Mouse (Mus musculus) G1E (cell line): ENCODE results near the gene Klf15. TPM values are rescaled to one million over a fixed set of nuclear protein-coding genes. Genes with fewer than 3 reads are reported as not detected.

Experiments used
- ATAC-seq: 2 replicates; pipeline ENCODE4 v1.8.0; 2016; ENCODE audit warnings: mild to moderate bottlenecking; ENCODE audit not compliant: insufficient number of reproducible peaks, poor library complexity, low FRiP score, severe bottlenecking; ENCODE audit errors: extremely low read depth
- DNase-seq: peaks from one replicate; pipeline ENCODE4 v3.0.0; 2012; ENCODE audit warnings: low spot score
- H3K27me3 ChIP-seq: 2 replicates; pipeline ENCODE4 v1.6.1; 2012; ENCODE audit warnings: mild to moderate bottlenecking, low read length, inconsistent platforms; ENCODE audit not compliant: insufficient read depth
- H3K36me3 ChIP-seq: replicated peaks from 2 replicates; pipeline ENCODE3; 2012; ENCODE audit warnings: mild to moderate bottlenecking, inconsistent platforms
- H3K4me1 ChIP-seq: 2 replicates; pipeline ENCODE4 v1.6.1; 2012; ENCODE audit warnings: low read depth, low read length, inconsistent platforms, mixed read lengths; ENCODE audit not compliant: insufficient read depth
- H3K4me3 ChIP-seq: 2 replicates; pipeline ENCODE4 v1.5.1; 2012; ENCODE audit warnings: low read depth, mild to moderate bottlenecking, inconsistent platforms, low read length, moderate library complexity, mixed read lengths
- H3K9me3 ChIP-seq: replicated peaks from 2 replicates; pipeline ENCODE4 v1.6.1; 2012; ENCODE audit warnings: inconsistent platforms
- CTCF ChIP-seq: IDR thresholded peaks from 2 replicates; pipeline ENCODE4 v1.5.1; 2012; ENCODE audit warnings: low read depth, low read length, inconsistent platforms, mixed read lengths
- GATA1 ChIP-seq: IDR thresholded peaks from 2 replicates; pipeline ENCODE4 v1.6.1; 2012; ENCODE audit warnings: borderline replicate concordance, low read length, inconsistent platforms, mixed read lengths
- GATA2 ChIP-seq: IDR thresholded peaks from 2 replicates; pipeline ENCODE4 v1.6.1; 2012; ENCODE audit warnings: low read depth, low read length, inconsistent platforms, borderline replicate concordance
- POLR2AphosphoS5 ChIP-seq: IDR thresholded peaks from 2 replicates; pipeline ENCODE4 v1.6.1; 2012; ENCODE audit warnings: low read depth, low read length, inconsistent platforms; ENCODE audit not compliant: insufficient replicate concordance
- TAL1 ChIP-seq: conservative IDR thresholded peaks from 2 replicates; pipeline ENCODE4 v1.6.1; 2012; ENCODE audit warnings: low read depth, low read length, inconsistent platforms, mixed read lengths
- polyA plus RNA-seq: library from polyadenylated mRNA; stranded (reverse); fragments of >175 nt; gene quantifications from 2 replicates; pipeline ENCODE4 v1.2.3, GENCODE M21; 2012
- total RNA-seq, 2 experiments: library from RNA; stranded (forward) in 1 of 2; stranded (reverse) in 1 of 2; fragments of 200-1000 nt in 1 of 2; fragments of >200 nt in 1 of 2; fragmentation: Nextera tagmentation in 1 of 2; gene quantifications; 2 replicates each; pipeline ENCODE4 v1.2.3; 2014 to 2017

The Klf15 gene
- total and polyA plus RNA-seq, 3 experiments, result 0.05 TPM; not detected in 2

DNA sequence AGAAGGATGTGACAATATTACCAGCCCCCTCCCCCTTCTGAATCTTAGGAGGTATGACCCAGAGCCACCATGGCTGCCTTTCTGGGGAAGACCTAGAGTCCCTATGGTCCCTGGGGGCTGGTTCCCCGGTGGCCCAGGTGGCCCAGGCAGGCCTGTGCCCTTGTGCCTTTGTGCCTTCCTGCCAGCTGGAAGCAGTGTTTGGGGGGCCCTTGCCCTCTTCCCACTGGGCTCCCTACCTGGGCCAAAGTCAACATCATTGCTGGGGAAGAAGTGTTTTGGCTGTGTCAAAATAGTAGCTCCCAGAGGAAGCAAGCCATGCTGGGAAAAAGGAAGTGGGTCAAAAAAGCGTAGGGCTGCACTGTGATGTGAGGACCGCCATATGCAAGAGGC lies 12.0 kb downstream of the Klf15 start:
- ATAC-seq (no peak), DNase-seq (no peak)
- Histone ChIP-seq H3K27me3 (peaks cover 34% of the 10 kb centered on the region), H3K4me3 (no peak overlapping the region), H3K9me3 (no peaks in the 10 kb centered on the region), H3K36me3 (no peaks in the 10 kb centered on the region), H3K4me1 (no peaks in the 10 kb centered on the region)
- no peak for TF ChIP-seq POLR2AphosphoS5
- no peak for TF ChIP-seq GATA2
- no peak for TF ChIP-seq CTCF
- no peak for TF ChIP-seq TAL1
- TF ChIP-seq GATA1, result no peak

DNA sequence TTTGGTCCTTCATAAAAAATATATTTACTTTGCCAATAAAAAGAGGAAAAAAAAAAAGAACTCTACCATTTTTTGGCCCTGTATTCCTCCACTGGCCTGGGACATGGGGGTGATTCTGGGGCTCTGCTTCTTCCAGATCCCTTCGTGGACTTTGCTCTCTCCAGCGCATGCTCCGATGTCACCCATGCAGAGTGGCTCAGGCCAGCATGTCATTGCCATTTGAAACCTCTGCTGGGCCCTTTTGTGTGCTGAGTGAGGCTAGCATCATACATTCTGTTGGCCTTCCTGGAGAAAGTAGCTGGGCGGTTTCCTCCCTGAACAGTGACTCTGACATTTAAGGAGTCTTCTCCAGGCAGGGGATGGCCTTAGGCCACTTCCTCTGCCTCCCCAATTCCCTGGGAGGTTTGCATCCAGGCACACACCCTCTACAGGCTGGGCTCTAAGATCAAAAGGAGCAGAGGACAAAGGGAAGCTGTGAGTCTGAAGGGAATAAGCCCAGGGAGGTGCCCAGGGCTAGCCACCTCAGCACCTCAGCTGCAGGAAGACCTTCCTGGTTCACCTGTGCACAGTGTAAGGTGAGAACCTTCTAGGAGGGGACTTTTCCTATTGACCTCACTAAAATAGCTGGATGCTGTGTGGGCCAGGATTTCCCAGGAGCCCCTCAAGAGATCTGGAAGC lies 12.9 kb downstream of the Klf15 start:
- TF ChIP-seq CTCF (no peak), POLR2AphosphoS5 (no peak), GATA2 (no peak), TAL1 (no peak), GATA1 (no peak)
- DNase-seq (no peak), ATAC-seq (no peak)
- no peaks in the 10 kb centered on the region for H3K4me1 ChIP-seq
- H3K4me3 ChIP-seq, result no peak overlapping the region
- H3K9me3 ChIP-seq, result no peaks in the 10 kb centered on the region
- no peaks in the 10 kb centered on the region for H3K36me3 ChIP-seq
- peaks cover 34% of the 10 kb centered on the region for H3K27me3 ChIP-seq

DNA sequence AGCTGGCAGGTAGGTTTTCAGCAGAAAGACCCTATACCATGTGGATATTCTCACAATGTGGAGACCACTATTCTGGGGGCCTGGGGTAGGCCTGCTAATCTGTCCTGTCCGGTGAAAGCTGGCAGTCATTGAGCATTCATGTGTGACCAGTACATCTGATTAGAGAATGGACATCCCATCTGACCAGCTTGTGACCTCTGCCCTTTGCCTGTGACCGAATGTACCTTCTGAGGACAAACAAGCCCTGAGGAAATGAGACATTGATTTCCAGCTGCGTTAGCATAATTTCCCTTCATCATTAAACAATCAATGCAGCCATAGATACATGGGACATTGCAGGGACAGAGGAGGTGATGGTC lies 13.5 kb downstream of the Klf15 start:
- H3K36me3 ChIP-seq, result no peaks in the 10 kb centered on the region
- H3K9me3 ChIP-seq, result no peaks in the 10 kb centered on the region
- TF ChIP-seq POLR2AphosphoS5 (no peak), GATA2 (no peak), CTCF (no peak), TAL1 (no peak), GATA1 (no peak)
- no peak overlapping the region for H3K4me3 ChIP-seq
- peaks cover 30% of the 10 kb centered on the region for H3K27me3 ChIP-seq
- no peaks in the 10 kb centered on the region for H3K4me1 ChIP-seq
- ATAC-seq (no peak), DNase-seq (no peak)

DNA sequence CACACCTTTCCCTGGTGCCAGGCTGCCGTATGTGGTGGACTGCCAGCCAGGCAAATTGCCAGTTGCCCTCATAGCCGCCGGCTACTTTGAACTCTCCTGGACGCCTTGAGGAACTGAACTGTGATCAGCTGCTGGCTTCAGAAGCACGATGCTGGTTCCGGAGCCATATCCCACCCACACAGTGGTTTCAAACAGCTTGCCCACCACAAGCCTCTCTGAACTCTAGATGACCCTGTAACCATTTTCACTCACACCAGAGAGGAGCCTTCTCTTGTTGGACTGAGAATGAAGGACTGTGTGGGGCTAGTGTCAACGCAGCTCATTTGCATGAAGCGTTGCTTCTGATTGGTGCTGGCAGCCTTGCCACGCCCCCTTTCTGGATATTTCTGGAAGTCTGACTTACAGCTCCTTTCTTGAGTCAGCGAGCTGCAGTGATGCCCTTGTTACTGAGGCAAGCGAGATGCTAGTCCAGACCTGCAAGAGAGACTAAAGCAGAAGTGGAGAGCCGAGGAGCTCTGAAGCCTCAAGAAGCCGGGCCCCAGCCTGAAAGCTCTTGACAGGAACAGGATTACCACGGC lies 14.7 kb downstream of the Klf15 start:
- H3K4me1 ChIP-seq, result no peaks in the 10 kb centered on the region
- no peaks in the 10 kb centered on the region for H3K9me3 ChIP-seq
- DNase-seq (no peak), ATAC-seq (no peak)
- H3K4me3 ChIP-seq, result no peak overlapping the region
- TF ChIP-seq GATA1, result no peak
- TF ChIP-seq POLR2AphosphoS5, result no peak
- no peak for TF ChIP-seq CTCF
- no peak for TF ChIP-seq TAL1
- no peak for TF ChIP-seq GATA2
- H3K27me3 ChIP-seq, result peaks cover 20% of the 10 kb centered on the region
- H3K36me3 ChIP-seq, result no peaks in the 10 kb centered on the region

DNA sequence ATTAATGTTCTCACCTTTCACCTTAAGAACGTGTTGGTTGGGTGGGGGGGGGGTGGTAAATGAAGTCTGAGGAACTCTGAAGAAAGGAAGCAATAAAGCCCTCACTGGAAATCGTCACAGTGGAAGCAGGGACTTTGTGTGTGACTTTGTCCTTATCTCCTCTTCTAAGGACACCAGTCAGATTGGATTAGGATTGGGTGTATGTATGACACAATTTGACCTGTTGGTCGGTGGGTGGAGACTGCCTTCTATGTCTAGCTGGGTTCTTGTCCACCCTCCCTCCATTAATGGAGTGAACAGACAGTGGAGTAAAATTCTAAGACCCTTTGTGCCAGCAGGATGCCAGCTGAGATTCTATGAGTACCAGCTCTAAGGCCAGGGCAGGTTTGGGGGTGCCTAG lies 21.9 kb downstream of the Klf15 start:
- no peak for TF ChIP-seq POLR2AphosphoS5
- TF ChIP-seq TAL1, result no peak
- no peak for TF ChIP-seq GATA2
- no peak for TF ChIP-seq GATA1
- no peak for TF ChIP-seq CTCF
- 0 out of 2 replicates have a peak, but pooled peaks cover 3% of the 10 kb centered on the region for H3K27me3 ChIP-seq
- H3K36me3 ChIP-seq, result no peaks in the 10 kb centered on the region
- H3K4me3 ChIP-seq, result no peak overlapping the region
- H3K9me3 ChIP-seq, result no peaks in the 10 kb centered on the region
- DNase-seq (no peak), ATAC-seq (no peak)
- H3K4me1 ChIP-seq, result no peaks in the 10 kb centered on the region

DNA sequence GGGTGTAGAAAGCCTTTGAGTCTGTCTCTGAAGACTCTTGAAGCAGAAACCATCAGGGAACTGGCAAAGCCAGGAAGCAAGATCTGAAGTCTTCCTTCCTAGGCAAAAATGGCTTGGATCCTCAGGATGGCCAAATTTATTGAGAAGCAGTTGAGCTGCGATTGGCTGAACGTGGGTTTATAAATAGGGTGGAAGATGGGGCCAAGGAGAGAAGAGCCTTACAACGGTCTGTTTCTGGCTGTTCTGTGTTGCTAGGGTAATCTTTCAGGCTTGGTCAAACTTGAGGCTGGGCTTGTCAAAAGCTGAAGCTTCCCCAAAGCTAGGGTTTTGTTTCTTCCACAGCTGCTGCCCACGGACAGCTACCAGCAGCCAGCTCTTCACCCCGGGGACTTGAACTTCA lies 22.5 kb downstream of the Klf15 start:
- no peak overlapping the region for H3K4me3 ChIP-seq
- no peak for ATAC-seq
- no peaks in the 10 kb centered on the region for H3K36me3 ChIP-seq
- no peak for DNase-seq
- H3K27me3 ChIP-seq, result 0 out of 2 replicates have a peak, but pooled peaks cover 3% of the 10 kb centered on the region
- no peaks in the 10 kb centered on the region for H3K9me3 ChIP-seq
- no peak for TF ChIP-seq CTCF
- no peak for TF ChIP-seq POLR2AphosphoS5
- TF ChIP-seq GATA2, result no peak
- no peak for TF ChIP-seq GATA1
- TF ChIP-seq TAL1, result no peak
- H3K4me1 ChIP-seq, result no peaks in the 10 kb centered on the region
